Mouse (Mus musculus): ENCODE data around the gene Ddit4.
"Not testable (repeated sequence)": the region's sequence is repeated elsewhere in the genome, so short reads cannot be mapped to it uniquely, and the experiment has no call there.

The Ddit4 gene

DNA sequence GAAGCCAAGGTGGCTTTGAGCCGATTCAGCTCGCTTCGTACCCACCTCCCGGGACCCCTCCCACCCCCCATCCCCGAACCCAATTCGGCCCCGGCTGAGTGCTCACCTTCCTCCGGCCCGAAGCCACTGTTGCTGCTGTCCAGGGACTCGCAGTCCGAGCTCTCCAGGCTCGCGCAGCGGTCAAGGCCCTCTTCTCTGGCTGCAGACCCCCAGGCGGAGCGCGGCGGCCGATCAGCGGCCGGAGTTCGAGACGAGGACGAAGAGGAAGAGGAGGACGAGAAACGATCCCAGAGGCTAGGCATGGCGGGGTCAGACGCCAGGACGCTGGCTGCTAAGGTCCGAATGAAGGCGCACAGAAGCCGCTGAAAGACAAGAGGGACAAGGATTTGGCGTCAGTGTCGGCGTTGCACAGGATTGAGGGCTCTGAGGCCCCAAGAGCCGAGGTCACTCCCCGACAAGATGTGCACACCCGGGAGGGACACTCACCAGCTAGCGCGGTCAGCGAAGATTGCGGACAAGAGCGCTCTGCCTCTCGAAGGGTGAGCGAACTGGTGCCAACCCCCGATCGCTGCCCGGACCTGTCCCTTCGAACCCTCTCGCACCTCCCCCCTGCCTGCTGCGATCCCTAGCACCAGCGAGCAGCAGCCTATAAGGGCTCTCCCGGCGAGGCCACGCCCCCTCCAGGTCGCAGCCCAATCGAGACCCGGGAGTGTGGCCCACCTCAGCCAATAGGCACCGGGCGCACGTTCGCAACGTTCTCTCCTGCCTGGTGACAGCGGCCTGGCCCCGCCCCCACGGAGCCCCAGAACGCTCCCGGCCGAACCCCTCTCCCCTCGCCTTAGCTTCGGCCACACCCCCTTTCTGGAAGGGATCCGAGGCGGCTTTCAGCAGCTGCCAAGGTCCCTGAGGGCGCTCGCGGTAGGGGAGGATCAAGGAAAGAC is at the start of gene Ddit4:
Gene Ddit4, minus strand, starts transcription at position 624 of the 941 bp plus-strand sequence.
- DNase-seq = peak; percentile 100

DNA sequence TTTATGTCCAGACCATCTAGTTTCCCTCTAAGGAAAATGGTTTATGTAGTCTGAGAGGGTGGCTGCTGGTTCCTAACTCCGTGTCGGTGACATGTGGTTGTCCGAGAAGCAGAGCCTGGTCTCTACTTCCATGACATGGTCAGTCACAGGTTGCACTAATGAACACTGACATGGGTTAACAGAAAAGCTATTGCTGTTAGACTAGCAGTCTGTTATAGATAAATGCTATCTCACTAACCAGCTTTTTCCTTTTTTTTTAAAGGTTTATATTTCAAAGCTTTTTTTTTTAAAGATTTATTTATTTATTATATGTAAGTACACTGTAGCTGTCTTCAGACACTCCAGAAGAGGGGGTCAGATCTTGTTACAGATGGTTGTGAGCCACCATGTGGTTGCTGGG is 47.4 kb upstream of the Ddit4 start:
- no peak for DNase-seq

DNA sequence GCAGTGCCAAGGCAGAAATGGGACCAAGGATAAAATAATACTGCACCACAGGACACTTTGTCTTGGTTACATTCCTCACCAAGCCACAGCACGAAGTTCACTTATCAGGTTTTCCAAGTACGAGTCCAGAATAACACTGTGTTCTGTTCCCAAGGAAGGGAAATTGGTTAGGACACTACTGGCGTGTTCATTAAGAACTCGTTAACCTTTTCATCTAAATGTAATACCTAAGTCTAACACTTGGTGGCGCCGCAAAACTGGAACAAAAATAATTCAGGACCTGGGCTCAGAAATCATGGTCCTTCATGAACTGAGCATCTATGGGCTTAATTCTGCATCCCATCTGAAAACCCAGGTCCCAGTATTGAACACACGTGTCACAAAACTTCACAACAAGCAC is 46.0 kb upstream of the Ddit4 start:
- DNase-seq = peak in 1 of 2 experiments; percentile 46

DNA sequence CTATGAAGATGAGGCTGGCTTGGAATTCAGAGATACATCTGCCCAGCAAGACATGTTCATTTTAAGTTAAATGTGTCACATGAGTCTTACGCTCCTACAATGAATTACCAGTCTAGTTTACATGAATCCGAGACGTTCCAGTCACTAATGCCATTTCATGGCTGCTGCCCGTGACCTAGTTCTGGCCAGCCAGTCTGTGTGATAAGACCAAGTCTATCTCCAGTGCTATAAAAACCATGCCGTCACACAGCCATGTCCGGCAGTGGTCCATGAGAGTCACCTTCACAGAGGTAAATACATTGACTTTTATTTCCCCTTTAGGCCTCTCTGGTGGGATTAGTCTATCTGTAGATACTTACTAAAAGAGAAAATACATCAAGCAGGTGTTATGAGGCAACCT is 44.3 kb upstream of the Ddit4 start:
- DNase-seq = no peak

DNA sequence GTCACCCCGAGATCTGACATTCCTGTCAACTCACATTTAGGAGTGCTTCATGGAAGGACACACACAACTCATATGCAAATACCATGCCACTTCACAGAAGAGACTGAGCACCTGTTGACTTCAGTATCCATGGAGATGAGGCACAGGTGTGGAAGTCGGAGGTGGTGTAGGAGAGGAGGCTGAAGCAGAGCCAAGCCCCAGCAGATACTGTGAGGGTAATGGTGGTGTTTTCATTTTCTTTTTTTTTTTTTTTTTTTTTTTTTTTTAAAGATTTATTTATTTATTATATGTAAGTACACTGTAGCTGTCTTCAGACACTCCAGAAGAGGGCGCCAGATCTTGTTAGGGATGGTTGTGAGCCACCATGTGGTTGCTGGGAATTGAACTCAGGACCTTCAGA is 42.2 kb upstream of the Ddit4 start:
- not testable (repeated sequence) for DNase-seq

DNA sequence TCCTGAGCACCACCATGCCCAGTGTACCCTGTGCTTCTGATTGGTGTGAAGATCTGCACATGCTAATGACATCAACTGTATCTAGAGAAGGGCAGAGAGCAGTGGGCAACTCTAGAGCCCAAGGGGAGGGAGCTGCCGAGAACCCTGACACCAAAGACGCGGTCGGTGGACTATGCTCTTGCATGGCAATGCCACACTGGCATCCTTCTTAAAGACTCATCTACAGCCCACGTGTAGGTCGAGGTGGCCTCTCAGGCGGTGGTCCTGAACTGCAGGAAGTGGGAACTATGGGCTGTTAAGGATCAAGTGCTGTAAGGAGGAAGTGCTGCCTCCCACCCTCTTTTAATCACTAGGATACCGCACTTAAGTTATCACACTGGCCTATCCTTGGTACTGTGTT is 40.4 kb upstream of the Ddit4 start:
- DNase-seq = no peak

DNA sequence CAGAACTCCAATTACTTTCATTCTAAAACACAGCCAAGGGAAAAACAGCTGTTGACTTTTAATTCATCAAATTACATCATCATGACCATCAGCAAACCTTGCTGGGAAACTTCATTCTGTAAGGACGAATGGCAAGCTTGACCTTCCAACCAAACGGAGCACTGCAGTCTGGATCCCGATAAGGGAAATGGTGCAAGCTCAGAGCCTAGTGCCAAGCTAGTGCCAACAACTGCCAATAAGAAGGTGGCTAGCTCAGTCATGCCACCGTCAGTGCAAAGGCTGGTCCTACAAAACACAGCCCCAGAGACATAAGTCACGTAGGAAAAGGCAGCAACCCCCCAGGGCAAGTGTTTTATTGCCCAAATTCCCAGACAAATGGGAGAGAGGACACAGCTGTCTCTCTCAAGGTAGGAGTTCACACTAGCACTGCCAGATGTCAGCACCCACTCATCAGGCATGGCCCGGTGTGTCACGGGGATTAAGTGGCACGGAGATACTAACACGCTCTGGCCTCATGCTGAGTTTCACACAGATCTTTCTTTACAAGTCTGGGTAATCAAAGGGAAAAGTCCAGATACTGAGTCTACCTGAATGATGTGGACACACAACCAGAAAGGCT is 39.7 kb upstream of the Ddit4 start:
- no peak for DNase-seq

DNA sequence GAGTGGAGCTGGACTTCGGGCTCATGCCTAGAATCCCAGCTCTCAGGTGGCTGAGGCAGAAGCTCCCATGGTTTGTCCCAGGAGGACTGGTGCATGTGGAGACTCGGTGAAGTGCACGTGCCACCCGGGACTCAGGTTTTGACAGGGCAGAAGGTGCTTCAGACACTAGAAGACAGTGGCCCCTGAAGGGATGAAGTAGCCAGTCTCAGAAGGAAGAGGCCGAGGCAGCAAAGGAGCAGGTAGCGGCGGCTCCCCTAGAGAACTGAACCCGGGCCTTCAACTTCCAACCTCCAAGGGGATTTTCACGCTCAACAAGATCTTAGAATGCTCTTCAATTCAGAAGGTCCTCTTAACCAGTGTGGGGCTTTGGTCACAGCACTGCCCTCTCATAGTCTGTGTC is 38.8 kb upstream of the Ddit4 start:
- DNase-seq = no peak

DNA sequence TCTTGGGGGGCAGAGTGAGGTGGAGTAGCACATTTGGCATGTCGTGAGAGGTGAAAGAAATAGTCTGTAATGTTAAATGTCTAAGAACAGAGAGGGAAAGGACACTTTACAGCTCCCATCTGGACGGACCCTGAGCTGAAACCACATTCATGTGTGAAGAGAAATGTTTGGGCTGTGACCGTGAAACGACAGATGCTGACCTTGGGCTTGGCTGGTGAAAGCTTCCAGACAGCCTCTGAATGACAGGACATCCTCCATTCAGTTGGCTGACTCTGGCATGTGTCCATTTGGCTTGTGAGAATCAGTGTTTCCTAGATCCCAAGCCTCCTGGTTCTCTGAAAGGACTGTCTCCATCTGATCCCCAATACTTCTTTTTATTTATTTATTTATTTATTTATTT is 36.4 kb upstream of the Ddit4 start:
- no peak for DNase-seq

DNA sequence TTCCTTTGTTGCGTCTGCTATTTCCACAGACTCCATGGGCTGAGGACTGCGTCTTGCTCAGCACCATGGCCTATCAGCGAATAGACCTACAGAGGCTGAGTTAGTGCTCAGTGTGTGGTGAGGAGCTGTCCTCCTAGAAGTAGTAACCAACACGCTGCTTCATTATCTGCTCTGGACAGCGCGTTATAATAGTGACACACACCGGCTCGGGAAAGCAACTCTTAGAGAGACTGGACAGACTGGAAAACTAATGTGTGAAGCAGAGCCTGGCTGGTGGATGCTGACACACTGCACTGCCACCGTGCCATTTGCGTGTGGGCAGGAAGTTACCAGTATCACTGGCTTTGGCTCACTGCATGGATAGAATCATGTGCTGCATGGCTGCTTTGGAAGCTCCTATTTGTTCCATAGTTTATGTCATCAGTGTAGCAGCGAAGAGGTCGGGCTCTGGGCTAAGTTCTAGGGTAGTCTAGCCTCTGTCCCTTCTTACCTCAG is 30.8 kb upstream of the Ddit4 start:
- no peak for DNase-seq

DNA sequence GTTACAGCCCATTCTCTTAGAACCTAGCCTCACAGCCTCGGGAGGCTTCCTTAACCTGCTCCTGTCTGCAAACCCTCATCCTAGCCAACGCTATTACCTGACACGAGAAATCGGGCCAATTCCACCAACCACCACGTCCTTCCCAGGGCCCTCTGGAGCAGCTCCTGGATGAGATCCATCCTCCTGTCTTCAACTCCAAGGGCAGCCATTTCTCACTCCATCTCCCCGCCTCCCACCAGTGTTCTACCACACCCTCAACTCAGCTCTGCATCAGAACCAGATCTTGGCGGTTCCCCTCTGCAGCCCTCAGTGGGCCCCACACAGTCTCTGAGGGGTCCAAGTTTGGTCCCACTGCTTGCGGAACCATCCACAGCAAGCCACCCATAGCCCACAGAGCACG is 30.2 kb upstream of the Ddit4 start:
- no peak for DNase-seq

DNA sequence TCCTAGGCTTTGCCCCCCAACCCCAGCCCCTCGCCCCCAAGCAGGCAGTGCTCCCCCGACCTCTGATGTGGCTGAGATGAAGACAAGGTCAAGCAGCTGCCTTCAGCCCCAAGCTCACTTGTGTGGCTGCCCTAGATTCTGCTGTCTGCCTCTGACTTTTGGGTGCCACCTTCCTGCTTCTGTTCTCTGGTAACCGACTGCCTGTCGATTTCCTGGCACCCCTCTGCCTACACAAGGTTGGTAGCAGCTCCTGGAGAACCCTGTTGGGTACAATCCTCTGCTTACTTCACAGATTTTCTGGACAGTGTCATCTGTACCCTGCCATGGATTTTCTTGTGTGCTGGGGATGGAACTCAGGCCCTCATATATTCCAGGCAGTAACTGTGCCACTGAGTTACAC is 29.7 kb upstream of the Ddit4 start:
- no peak for DNase-seq

DNA sequence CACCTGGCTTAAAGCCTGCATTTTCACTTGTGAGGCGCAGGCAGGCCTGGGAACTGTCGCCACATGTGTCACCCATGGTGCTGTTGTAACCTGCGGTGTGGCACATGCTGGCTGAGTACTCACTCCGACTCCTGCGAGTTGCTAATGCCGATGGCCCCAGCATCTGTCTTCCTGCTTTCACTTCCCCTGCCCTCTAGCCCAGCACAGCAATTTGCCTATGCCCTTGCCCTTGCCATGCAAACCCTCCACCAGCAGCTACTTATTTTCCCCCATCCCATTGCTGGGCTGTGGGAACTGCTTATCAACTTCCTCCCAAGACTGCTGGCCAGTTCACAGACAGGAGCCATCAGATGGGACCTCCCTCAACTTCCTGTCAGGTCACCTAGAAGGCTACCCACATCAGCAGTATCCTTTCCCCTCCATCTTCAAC is 29.2 kb upstream of the Ddit4 start:
- DNase-seq = no peak

DNA sequence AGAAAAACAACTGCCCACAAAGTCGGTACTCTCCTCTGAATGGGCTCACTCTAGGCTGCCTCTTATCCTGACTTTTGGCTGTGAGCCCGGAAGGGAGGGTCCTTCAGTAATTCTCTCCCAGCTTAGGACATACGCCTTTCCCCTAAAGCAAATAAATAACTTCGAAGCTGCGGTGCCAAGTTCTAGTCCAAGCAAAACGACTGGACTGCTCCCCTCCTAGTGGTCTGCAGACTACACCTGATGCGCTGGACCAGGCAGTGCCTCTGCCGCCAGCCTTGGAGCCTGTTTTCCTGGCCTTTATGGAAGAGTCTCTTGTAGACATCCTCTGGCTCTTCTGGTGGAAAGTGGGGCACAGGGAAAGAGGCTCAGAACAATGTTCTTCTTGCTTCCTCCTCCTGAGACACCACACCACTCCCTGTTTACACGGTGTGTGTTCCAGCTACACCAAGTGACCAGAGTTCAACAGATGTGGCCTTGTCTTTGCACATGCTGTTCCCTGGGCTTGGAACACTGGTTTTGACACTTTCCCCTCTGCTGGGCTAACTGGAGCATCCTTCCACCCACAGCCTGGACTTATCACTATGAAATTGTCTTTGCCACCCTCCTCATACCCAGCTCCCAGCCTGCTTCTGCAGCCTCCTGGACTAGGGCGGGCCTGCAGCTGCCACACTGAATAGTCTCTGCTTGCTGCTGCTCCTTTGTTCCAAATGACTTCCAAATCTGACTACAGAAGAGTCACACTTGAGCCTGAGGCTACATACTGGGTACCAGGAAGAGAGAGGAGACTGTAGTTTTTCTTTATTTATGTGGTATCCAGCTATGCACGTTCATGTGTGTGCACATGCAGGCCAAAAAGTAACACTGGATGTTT is 27.5 kb upstream of the Ddit4 start:
- peak; percentile 88 to 92 for DNase-seq

DNA sequence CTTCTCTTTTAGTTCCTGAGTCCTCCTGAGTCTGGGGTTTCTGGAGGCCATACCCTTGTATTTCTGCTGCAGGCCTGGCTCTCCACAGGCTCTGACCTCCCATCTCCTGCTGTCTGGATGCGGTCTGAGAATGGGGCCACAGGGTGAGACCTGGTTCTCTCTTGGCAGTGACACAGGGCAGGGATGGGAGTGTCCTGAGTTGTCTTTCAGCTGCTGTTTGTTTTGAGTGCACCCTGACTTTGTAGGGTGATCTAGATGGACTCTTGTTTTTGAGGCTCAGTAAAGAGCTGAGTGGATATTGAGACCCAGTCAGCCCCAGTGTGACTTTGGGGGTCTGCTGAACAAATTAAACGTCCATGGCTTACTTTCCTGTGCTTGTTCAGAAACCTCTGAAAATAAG is 26.8 kb upstream of the Ddit4 start:
- no peak for DNase-seq

DNA sequence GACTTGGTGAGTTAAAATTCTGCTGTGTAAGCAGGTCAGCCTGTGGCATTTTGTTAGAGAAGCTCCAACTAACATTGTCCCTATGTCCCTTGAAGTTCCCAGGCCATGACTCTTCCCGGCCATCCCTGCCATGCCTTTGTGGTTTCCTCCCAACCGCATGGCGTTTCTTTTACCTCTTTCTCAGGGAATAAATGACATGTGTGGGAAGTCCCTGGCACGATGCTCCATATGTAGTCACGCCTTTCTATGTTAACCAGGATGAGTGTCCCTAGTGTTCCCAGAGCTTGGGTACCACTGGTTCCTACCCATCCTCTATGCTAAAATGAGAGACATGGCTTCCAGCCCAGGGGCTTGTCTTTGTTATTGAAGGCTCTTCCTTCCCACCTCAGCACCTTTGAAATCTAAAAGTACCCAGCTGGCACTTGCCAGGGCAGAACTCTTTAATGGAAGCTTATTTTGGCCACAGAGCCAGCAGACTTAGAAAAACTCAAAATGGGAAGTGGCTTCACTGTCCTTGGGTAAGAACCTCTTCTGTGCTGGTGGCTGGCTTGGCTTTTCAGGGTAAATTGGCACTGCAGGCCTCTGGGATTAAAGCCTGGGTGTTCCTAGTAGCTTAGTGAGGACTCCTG is 26.2 kb upstream of the Ddit4 start:
- no peak for DNase-seq

DNA sequence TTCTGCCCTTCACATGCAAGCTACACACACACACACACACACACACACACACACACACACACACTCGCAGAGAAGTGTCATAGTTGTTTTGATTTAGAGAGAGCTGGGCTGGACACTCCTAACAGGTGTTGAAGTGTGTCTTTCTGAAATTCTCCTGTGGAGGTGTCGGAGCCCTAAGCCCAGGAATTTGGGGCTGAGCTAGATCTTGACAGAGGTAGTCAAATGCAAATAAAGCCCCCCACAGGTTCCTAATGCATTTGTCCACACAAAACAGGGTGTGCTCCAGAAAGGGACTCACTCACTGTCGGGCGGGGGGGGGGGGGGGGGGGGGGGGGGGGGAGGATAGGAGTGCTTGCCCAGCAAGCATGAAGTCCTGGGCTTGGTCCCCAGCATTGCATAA is 25.5 kb upstream of the Ddit4 start:
- DNase-seq = no peak

DNA sequence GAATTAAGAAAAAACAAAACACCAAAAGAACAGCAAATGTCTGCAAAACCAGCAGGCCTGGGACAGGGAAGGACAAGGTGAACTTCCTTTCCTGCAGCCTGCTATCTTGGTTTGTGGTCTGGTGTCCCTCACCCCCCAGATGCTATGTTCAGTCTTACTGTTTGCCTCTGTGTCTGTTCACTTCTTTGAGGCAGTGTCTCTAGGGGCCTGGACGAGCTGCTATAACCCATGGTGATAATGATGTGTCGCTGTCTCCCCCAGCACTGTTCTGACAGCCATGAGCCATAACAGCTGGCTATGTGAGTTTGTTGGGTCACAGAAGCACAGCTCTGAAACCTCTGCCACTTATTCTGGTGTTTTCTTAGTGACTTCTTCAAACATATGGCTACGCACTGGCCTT is 23.2 kb upstream of the Ddit4 start:
- DNase-seq = peak; percentile 56 to 66

DNA sequence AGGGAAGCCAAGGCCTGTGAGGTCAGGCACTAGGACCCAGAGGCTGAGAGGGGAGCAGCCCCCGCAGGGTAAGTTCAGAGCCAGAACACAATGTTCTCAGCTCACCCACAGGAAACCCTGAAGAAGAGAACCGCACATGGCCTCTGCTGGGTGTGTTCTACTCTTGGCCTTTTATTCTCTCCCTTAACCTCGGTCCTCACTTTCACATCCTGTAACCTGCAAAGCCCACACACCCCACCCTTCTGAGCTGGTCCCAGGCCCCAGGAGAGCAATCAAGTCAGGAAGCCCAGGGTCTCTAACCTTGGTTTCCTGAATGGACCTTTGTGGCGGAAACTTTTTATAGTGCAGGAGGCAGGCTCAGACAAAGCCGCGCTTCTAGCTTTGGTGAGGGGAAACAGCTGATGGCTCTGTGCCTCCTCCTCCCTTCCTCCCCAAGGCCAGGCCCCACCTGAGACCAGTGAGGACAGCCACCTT is 22.6 kb upstream of the Ddit4 start:
- DNase-seq = peak; percentile 56 to 71

DNA sequence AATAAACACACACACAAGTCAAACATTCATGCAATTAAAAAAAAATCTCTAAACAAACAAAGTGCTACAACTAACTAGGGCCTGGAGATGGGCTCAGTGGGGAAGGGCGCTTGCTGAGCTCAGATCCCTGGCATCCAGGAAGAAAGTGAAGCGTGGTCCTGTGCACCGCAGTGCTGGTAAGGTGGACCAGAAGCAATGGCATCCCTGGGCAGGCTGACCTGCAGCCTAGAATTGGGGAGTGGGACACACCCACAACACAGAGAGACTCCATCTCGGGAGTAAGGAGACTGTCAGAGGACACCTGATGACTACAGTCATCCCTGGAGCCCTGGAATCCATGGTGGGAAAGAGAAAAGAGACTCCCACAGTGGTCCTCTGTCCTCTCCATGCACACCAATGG is 21.8 kb upstream of the Ddit4 start:
- no peak for DNase-seq

DNA sequence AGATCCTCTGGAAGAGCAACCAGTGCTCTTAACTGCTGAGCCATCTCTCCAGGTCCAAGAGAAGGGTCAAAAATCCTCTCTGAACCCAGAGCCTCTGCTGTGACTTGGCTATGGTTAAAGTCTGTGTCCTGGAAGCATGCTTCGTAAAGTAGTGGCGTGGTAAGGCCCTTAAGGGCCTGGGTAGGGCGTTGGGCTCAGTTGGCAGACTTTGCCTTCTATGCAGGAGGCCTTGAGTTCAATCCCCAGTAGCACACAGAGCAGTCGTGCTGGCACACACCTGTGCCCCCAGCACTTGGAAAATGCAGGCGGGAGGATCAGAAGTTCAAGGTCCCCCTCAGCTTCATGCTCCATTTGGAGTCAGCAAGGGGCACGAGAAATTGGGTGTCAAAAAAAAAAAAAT is 21.4 kb upstream of the Ddit4 start:
- no peak for DNase-seq

DNA sequence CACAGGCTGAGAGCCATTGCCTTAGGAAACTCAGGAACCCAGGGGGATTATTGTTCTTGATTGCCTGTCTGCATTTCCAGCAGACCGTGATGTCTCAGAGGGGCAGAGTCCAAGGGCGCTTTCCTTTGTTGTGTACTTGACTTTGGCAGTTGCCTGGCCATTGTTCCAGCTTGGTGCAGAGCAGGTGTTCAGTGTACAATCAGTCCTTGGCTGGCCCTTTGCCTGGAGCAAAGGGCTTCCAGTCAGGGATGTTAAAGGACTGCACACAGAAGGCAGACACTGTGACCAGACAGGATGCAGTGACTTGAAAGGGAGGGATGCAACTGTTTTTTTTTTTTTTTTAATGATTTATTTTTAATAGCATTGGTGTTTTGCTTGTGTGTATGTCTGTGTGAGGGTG is 20.9 kb upstream of the Ddit4 start:
- peak; percentile 34 to 65 for DNase-seq

DNA sequence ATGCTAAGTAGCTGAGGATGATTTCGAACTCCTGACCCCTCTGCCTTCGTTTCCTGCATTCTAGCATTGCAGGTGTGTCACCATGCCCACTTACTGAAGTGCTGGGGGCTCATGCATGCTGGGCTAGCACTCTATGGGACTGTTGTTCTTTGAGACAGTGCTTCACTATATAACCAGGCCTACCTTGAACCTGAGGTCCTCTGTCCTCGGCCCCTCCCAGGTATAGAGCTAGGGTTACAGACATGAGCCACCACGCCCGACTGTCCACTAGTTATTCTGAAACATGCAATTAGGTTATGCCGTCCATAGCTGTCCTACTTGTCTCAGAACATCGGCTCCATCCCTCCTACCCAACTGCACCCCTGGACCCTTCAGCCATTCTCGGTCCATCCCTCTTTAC is 20.2 kb upstream of the Ddit4 start:
- DNase-seq = no peak

All from kidney, postnatal 4 days (tissue).